Mouse (Mus musculus) adrenal gland (tissue): ENCODE measurements around the gene Nr1d1.

Source experiments
- intact Hi-C: fragments of 180-260 bp; cut with DNase I; formaldehyde crosslinking; loops from one replicate; pipeline ENCODE4 v1.15.1; 2025
- long read RNA-seq, 2 experiments: library from polyadenylated mRNA; unstranded; transcript quantifications; one replicate each; pipeline ENCODE4 v2.0.0; 2020; ENCODE audit warnings: borderline replicate concordance in 1 of 2; ENCODE audit not compliant: insufficient replicate concordance in 1 of 2

Gene Nr1d1
- long read RNA-seq, experiment 1, transcript Nr1d1-201 (8 exons, 2,721 nt): major isoform, 32 of 78 reads
- long read RNA-seq, experiment 1, partial matches to known transcripts: 39 of 78 reads
- long read RNA-seq, experiment 1, other reads (novel, unspliced or antisense): 7 of 78 reads
- long read RNA-seq, experiment 2, transcript Nr1d1-201 (8 exons, 2,721 nt): major isoform, 10 of 29 reads
- long read RNA-seq, experiment 2, partial matches to known transcripts: 16 of 29 reads
- long read RNA-seq, experiment 2, other reads (novel, unspliced or antisense): 2 of 29 reads

DNA sequence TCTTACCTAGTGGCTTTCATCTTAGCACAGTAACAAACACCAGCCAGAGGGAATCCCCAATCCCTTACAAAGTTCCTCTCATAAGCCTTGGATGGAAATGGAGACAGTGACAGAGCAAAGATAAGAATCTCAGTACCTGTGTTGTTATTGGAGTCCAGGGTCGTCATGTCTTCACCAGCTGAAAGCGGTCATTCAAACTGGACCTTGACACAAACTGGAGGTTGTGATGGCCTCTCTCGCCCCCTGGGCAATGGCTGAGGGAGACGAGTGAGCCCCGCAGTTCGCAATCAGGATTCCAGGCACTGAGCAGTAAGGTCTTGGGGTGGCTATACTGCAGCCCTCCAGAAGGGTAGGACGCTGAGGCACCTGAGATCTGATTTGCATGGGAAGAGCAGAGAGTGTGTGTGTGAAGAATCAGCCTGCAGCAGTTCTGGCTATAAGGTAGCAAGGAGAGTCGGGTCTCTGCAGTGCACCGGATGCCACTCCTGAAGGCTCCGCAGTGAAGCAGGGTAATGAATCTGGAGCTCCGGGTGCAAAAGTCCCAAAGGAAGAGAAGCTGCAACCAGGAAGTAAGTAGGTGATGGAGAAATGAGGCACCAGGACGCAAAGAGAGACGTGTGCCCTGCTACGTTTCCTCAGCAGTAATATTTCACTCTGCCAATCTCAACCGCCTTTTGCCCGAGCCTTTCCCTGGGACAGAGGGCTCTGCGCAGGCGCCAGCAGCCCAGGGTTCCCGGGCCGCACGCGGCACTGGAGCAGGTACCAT, at the start of gene Nr1d1:
Nr1d1 (minus strand) TSS at position 752 of the 766 bp plus-strand sequence.
- intact Hi-C loops: no loop called here

DNA sequence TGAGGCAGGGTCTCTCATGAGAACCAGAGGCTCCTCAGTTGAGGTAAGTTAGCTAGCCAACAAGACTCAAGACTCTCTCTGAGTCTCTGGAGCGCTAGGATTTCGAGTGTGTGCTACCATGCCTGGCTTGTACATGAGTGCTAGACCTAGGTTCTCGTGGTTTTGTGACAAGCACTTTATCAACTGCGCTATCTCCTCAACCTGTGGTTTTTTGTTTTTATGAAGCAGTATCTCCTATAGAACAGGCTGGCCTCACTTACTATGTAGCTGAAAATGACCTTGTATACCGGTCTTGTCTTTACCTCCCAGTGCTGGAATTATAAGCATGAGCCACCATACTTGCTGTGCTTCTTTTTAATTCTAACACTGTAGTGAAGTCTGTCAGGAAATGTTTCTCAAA, 45.8 kb upstream of the Nr1d1 start:
- intact Hi-C loops: no loop called here

DNA sequence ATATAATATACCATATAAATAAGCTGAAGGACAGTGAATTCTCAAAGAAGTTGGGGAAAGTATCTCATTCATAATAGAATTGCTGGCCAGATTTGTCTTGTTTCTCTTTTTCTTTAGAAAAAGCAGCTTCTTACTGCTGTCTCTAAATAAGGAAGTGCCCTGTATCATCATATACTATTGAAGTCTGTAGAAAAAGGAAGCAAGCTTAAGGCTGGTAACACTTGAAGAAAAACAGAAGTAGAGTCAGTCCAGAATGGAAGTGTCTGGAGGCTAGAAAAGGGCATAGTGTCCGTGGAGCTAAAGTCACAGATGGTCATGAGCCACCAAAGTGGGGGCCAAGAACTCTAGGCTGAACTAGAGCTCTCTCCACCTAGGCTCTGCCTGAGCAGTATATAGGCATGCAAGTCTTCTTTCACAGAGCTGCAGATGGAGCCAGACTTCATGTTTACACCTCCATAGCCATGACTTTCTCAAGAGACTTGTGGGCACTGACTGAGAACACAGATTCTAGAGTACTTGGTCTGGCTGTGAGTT, 41.6 kb upstream of the Nr1d1 start:
- intact Hi-C loops: no loop called here

GRCm38 (mm10) chr11:98810686-98811085, 35.6 kb upstream of the Nr1d1 start:
- intact Hi-C loops: no loop called here

DNA sequence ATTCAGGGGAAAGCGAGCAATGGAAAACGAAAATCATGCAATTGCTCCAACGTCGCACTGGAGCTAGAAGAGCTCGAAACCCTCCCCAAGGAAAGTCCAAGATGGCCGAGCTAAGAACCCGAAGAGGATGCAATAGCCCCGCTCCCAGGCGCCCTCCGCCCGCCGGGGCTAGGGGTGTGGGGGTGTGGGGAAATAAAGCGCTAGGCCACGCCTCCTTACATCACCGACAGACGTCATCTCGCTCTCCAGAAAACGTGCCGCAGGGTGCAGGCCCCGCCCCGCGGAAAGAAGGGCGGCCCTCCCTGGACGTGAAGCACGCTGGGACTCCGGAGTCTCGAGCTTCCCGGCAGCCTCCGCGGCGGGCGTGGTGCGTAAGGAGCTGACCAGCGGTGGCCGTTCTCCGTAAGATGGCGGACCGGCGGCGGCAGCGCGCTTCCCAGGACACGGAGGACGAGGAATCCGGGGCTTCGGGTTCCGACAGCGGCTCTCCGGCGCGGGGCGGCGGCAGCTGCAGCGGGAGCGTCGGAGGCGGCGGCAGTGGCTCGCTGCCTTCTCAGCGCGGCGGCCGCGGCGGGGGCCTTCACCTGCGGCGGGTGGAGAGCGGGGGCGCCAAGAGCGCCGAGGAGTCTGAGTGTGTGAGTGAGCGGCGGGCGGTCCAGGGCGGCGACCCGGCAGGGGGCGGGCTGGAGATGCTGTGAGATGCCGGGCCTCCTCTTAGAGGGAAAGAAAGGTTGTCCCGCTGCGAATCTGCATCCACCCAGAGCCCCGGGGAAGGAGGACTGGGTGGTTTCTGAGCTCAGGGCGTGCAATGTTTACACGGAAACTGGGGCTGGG, 34.5 kb upstream of the Nr1d1 start:
- intact Hi-C loops: loop anchor here (1.0 kb wide), 1 partner anchor 13 kb away; no protein-coding TSS in a partner anchor

- intact Hi-C loops: no loop called here
Observed at GRCm38 (mm10) chr11:98808417-98808816, 33.3 kb upstream of the Nr1d1 start.

- intact Hi-C loops: no loop called here
Observed at GRCm38 (mm10) chr11:98804605-98805004, 29.5 kb upstream of the Nr1d1 start, which contains the start of gene Casc3. Gene Casc3 (plus strand): TSS chr11:98804905.

DNA sequence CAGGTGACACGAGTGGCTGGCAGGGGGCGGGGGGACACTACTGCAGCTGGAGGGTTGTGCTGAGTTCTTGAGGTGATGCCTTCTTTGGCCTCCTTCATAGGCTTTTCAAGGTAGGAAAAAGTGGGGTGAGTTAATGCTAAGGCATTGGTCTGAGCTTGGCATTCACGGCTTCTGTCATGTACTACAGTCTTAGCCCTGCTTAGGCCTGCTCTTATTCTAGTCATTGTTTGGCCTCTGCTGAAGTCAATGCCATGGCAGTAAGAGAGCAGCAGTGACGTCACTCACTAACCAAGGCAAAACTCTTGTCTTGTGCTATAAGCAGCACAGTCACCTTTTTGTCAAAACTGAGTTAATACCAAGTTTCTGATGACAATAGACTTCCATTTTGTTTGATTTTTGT, 22.8 kb upstream of the Nr1d1 start:
- intact Hi-C loops: no loop called here

GRCm38 (mm10) chr11:98797306-98797705, 22.2 kb upstream of the Nr1d1 start:
- intact Hi-C loops: no loop called here

DNA sequence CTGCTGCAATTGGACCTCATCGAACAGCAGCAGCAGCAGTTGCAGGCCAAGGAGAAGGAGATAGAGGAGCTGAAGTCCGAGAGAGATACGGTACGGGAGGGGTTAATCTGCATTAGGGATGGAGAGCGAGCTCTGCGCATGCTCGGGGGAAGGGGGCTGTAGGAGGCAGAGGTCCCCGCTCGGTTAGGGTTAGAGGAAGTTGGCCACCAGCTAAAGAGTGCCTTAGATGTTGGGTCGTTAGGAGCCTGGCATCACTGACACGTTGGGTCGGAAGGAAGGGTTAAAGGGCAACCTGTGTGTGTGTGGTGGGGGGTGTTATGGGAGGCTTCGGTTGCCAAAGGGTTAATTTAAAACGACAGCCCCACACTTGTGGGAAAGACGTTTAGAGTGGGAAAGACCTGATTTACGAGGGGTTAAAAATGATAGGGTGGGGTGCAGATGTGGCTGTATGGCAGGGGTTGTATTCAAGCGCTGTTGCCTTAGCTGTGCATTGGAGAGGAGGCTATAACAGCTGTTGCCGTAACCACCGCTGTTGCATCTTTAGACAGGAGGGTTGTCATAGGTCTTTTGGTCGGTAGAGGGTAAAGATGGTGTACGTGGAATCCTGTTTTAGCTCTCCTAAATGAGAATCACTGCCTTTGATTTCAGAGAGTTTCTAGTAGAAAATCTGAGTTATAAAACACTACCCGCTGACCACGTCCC, 21.5 kb upstream of the Nr1d1 start:
- intact Hi-C loops: loop anchor here (1.0 kb wide), 1 partner anchor 13 kb away; no protein-coding TSS in a partner anchor

DNA sequence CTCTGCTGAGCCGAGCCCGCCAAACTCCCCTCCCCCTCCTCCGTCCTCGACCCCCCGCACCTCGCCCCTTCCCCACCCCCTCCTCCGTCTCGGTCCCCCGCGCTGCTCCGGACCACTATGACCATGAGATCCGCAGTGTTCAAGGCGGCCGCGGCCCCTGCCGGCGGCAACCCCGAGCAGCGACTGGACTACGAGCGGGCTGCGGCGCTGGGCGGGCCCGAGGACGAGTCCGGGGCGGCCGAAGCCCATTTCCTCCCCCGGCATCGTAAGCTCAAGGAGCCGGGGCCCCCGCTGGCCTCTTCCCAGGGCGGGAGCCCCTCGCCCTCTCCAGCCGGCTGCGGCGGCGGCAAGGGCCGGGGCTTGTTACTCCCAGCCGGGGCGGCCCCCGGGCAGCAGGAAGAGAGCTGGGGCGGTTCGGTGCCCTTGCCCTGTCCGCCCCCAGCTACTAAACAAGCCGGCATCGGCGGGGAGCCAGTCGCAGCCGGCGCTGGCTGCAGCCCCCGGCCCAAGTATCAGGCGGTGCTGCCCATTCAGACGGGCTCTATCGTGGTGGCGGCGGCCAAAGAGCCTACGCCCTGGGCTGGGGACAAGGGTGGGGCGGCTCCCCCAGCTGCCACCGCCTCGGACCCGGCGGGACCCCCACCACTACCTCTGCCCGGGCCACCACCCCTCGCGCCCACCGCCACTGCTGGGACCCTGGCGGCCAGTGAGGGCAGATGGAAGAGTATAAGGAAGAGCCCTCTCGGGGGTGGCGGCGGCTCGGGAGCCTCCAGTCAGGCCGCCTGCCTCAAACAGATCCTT, 20.8 kb upstream of the Nr1d1 start:
- intact Hi-C loops: loop anchor here (1.0 kb wide), 1 partner anchor 13 kb away; no protein-coding TSS in a partner anchor

DNA sequence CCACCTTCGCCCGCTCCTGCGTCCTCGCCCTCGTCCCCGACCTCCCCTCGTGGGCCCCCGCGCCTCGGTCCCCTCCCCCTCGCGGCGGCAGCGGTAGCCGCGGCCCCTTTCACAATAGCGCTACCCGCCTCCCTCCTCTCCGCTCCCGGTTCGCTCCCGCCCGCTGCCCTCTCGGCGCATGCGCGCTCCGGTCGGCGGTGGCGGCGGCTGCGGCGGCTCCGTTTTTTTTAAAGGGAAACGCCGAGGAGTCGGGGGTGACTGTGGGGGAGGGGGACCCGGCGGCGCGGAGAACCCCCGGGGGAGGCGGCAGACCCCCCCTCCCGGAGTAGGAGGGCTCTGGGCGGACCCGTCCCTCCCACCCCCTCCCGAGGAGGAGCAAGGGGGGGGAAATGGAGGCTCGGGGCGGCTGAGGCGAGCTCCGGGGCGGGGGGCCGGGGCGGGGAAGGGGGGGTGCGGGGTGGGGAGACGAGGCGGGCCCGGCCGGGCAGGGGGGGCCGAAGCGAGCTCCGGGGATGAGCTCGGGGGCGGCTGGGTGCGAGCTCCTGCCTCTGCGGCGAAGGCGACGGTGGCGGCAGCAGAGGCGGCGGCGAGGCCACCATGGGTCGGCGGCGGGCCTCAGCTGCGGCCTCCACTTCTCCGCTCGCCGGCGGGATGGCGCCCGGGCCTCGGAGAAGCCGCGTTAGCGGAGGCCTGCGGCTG, 20.0 kb upstream of the Nr1d1 start, which contains the start of gene Msl1:
Msl1 (plus strand) TSS at position 502 of the 699 bp plus-strand sequence.
- intact Hi-C loops: no loop called here

DNA sequence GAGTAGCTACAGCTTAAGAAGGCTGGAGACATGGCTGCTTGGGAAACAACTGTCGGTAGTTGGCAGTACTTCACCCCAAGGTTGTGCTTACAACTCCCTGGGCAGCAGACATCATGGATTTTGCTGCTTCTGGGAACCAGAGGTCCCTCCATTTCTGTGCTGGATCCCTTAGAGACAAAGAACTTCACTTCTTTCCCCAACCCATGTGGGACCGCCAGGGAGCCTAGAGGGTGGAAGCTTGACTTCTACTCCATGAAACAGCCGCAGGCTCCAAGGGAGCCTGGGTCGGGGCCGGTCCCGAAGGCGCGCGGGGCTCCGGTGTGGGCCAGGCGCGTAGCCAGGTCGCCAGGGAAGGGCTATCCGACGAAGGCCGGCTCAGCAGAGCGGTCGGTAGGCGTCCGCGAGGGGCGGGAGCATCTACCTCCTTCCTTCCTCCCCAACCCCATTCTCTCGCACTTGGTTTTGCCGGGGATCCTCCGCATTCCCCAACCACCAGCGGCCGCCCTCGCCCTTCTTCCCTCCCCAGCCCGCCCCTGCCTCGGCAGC, 19.4 kb upstream of the Nr1d1 start:
- intact Hi-C loops: no loop called here

DNA sequence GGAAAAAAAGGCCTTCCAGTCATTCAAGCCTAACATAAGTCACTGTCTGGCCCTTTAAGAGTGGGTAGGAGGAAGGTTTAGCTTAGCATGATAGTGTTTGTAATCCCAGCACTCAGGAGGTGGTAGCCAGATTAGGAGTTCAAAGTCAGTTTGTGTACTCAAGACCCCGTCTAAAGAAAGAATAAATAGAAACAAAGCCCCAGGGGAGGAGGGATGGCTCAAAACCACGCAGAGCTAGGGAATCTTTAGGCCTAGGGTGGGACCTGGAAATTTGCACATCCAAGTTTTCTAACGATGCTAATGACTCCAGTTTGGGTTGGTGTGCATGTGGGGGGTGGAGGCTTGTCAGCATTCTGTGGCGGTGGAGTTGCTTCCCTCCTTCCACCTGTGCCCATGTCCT, 16.9 kb upstream of the Nr1d1 start:
- intact Hi-C loops: no loop called here

DNA sequence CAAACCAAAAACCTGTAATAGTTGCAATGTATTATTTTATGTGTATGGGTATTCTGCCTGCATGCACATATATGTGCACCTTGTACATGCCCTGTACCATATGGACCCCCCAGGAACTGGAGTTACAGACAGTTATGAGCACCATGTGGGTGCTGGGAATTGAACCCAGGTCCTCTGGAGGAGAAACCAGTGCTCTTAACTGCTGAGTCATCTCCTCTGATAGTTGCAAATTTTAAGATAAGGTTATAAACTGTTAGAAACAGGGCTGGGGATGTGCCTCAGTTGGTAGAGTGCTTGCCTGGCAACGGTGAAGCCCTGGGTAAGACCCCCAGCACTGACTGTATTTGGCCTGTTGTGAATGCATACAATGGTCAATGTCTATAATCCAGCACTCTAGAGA, 16.3 kb upstream of the Nr1d1 start:
- intact Hi-C loops: no loop called here

GRCm38 (mm10) chr11:98790631-98791205, 15.6 kb upstream of the Nr1d1 start:
- intact Hi-C loops: no loop called here

- intact Hi-C loops: loop anchor here (2.0 to 5.0 kb wide), 3 partner anchors 39 to 88 kb away; partner anchors contain the start of gene Csf3
Observed at GRCm38 (mm10) chr11:98789824-98790223, 14.7 kb upstream of the Nr1d1 start.

GRCm38 (mm10) chr11:98789219-98789807, 14.2 kb upstream of the Nr1d1 start:
- intact Hi-C loops: loop anchor here (2.0 to 5.0 kb wide), 3 partner anchors 39 to 87 kb away; partner anchors contain the start of gene Csf3
